Mouse (Mus musculus) layer of hippocampus, adult 8-10 months (tissue): Measurements from ENCODE around the gene Ptx3. TPM values are rescaled to one million over a fixed set of nuclear protein-coding genes. Genes with fewer than 3 reads are reported as not detected.

ENCODE experiments used
- DNase-seq, 2 experiments: peaks; one replicate each; pipeline ENCODE4 v3.0.0; 2022; ENCODE audit warnings: low spot score in 2 of 2
- total RNA-seq, 4 experiments: library from RNA; stranded (reverse); gene quantifications; 2 replicates each; pipeline ENCODE4 v1.2.4; 2022

Ptx3 gene
- 1 to 10 TPM in 2 of 4 experiments, under 1 TPM in 2; 0.43 to 2.6 (median 1.0) TPM for total RNA-seq

DNA sequence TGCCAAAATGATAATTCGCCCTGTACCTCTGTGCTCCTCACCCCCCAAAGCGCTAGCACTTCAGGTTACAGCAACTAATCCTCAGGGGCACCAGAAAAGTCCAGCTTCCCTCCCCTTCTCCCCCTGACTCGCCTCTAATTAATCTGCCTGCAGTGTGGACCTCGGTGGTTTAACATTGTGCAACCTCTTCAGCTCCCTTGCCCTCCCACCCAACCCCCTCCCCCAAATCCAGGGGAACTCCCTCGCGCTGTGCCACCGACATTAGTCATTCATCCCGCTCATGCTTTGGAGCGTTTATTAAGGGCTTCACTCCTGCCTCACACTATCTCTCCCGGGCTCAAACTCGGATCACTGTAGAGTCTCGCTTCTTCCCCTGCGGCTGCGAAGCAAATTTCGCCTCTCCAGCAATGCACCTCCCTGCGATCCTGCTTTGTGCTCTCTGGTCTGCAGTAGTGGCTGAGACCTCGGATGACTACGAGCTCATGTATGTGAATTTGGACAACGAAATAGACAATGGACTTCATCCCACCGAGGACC is at the start of gene Ptx3:
Gene Ptx3, plus strand, starts transcription at position 256 of the 537 bp plus-strand sequence.
- no peak for DNase-seq

DNA sequence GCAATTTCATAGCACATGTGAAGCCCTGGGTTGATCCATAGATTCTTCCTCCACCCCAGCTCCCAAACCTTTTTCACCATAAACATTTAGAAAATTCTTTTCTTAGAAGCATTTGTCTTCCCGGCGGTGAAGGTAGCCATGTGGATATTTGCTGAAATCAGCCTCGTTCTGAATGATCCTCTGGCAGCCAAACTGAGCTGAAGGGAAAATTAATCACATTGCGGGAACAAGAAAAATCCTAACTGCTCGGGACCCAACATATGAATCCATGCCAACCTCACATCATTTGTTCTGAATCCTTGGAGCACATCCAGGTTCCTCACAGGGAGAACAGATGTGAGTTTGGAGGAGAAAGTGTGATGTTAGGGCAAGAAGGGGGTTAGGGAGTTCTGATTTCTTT is 46.8 kb upstream of the Ptx3 start:
- DNase-seq: peak in 1 of 2 experiments; percentile 4

DNA sequence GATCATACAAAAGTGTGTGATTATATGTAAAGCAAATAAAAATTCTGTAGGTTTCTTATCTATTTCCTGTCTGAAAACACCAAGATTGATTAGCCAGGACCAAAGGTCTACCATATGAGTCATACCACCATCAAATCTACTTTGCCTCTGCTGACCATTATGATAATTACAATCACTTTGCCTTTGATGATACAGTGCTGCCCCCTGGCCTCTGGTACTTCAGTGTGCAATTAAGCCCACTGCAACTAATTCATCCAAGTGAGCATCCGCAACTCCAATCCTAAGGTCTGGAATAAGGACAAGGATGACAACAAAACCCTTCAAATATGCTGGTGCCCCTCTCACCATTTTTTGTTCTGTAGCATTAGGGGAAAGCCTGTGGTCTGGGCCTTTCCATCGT is 40.1 kb upstream of the Ptx3 start:
- DNase-seq: no peak

DNA sequence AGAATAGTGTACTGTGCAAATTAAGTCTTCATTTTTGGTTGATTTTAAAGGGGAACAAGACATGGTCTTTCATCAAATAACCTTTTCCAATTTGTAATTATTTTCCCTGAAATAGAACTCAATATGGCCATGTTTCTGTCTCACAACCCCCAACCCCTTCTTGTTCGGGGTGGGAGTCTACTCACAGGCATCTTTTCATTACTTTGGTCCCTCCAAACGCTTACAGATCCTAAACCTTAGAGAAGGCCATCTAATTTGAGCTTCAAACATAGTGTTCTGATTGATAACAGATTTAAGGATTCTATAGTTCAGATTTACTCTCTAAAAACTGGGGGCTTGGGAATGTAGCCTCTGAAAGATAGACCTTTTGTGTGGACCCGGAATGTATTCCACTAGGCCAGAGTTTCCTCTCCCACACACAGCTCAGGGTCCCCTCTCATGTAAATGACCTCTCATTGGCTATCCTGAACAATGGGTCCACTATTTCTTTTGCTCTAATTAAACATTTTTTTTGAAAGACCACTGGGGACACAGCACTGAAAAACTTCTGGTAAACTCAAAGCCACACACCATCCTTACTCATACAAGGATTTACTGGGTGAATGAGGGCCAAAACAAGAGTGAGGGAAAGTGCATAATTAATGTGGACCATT is 25.7 kb upstream of the Ptx3 start:
- no peak for DNase-seq

DNA sequence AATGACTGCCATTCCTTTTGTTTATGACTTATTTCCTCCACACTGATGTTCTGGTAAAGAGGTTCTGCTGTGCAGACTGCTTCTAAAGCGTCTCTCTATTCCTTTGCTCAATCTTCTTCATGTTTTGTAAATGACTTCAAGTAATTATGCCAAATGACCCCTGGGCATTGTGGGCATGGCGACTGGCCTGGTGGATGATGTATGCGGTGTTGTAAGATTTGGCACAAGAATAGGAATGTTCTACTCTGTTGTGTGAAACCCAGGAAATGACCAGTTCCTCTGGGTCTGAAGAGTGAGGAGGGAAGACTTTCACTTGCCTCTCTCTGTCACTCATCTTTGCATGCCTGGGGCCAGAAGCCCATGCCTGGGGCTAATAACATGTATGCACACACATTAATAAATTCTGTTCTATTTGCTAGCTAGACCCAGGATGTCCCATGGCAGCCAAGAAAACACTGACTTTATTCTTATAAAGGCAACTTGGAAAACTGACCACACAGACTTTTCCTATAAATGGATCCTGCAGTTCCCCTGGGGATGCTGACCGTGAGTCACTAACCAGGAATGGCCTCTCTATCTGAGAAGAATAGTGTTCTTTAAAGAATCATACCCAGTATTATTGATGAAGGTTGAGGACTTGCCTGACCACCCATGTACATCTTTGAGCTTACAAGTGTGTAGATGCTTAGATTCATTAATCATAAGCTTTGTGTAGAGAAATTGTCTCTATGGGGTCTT is 10.7 kb upstream of the Ptx3 start:
- no peak for DNase-seq

DNA sequence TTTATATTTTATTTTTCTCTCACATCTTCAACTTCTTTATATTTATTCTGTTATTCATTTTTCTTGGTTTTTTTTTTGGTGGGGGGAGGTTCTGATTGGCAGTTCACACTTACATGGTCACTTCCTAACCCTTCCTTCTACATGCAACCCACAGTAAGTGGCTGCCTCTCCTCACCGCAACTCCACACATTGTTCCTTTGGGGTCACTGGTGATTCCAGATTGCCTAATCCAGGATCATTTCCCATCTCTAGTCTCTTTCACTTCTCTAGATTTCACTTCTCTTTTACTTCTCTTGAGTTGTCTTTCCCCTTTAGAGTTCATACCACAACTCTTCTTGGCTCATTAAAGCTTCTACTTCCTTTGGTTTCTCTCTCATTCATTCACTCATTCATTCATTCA is 6.2 kb upstream of the Ptx3 start:
- DNase-seq: no peak

DNA sequence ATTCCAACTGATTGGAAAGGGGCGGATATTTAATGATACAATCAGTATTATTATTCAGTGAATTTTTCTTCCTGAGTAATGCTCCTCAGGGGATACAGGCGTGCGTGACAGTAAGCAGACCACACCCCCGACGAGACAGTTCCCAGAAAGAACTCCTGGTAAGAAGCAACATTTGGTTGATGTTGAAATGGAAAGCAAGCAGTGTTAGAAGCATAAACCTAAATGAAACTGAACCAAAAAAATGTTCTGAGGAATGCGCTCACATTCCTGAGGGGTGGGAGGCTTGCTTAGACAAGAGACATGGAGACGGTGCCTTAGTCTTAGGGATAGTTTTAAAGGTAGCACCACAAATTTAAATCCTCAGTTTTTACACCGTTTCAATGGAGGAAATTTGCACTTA is 4.0 kb upstream of the Ptx3 start:
- no peak for DNase-seq

DNA sequence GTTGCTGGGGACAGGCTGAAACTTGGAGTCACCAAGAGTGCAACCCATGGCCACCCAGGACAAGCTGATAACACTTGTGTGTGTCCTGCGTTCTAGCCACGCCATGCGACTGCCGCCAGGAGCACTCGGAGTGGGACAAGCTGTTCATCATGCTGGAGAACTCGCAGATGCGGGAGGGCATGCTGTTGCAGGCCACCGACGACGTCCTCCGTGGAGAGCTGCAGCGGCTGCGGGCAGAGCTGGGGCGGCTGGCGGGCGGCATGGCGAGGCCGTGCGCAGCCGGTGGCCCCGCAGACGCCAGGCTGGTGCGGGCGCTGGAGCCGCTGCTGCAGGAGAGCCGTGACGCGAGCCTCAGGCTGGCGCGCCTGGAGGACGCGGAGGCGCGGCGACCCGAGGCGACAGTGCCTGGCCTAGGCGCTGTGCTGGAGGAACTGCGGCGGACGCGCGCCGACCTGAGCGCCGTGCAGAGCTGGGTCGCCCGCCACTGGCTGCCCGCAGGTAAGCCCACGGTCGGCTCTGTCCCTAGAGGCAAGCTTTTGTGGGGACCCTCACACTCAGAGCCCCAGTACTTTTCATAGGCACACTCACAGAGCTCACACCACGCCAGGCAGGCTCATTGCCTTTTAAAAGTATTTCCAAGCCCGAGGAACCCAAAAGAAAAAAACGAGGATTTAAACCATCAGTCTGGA is 988 bp downstream of the Ptx3 start:
- peak in 1 of 2 experiments; percentile 14 for DNase-seq

DNA sequence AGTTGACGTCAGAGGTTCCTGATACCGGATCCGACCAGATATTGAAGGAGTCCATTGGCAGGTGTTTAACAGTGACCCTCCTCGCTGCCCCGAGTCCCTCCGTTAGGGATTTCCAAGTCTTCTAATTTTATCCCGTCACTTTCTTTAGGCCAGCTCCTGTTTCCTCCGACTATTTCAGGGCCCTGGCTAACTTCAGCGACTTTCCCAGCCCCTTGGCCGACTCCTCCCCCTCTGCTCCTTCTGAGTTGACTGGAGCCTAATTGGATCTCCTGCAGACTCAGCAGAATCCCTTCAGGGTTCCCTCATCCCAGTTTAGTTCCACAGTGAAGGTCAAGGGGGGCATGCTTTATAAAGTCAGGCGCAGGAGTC is 1.5 kb downstream of the Ptx3 start:
- DNase-seq: no peak

DNA sequence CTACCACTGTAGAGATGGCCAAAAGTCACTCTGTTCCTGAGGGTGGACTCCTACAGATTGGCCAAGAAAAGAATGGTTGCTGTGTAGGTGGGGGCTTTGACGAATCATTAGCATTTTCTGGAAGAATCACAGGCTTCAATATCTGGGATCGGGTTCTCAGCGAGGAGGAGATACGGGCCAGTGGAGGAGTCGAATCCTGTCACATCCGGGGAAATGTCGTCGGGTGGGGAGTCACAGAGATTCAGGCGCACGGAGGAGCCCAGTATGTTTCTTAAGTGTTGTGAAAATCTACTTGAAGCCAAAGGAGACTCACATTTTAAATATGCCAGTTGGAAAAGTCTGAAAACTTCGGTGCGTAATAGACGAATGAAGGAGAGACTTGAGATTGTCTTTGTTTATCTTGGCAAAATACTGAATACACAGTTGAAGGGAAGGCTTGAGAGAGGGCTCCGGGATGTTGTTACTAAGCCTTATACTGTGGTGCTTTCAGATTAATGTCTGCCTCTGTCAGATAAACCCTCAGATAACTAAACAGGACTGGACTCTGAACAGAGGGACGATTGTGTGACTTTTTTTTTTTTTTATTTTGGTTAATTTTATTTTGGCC is 5.3 kb downstream of the Ptx3 start:
- no peak for DNase-seq

DNA sequence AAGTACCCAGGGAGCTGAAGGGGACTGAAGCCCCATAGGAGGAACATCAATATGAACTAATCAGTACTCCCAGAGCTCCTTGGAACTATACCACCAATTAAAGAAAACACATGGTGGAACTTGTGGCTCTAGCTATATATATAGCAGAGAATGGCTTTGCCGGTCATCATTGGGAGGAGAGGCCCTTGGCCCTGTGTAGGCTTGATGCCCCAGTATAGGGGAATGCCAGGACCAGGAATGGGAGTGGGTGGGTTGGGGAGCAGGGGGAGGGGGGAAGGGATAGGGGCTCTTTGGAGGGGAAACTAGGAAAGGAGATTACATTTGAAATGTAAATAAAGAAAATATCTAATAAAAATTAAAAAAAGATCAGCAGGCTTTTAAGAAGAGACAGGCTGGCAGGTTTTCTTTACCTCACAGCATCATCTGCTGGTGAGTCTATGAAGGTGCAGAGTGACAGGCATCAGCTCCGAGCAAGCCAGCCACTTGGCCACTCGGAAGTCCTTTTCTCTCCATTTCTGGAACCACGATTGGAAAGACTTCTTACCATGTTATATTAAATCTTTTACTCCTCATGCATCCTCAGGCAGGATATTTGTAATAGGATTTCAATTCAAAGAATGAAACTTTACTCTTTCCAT is 16.6 kb downstream of the Ptx3 start:
- peak in 1 of 2 experiments; percentile 8 for DNase-seq

DNA sequence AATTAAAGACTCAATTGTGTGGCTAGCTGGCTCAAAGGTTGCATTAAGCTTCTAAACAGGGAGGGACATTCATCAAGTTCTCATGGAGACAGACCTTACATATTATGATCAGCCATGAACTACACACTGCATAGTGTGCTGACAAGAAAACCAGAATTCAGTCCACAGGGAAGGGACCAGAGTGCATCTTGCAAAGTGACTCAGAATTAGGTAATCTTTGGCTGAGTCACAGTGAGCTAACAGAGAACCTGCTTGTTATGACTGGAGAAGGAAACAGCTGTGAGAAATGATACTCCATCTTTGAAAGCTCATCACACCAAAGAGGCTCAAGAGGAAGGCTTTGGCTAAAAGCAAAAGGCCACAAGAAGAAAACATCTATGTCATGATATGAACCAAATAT is 20.8 kb downstream of the Ptx3 start:
- no peak for DNase-seq

DNA sequence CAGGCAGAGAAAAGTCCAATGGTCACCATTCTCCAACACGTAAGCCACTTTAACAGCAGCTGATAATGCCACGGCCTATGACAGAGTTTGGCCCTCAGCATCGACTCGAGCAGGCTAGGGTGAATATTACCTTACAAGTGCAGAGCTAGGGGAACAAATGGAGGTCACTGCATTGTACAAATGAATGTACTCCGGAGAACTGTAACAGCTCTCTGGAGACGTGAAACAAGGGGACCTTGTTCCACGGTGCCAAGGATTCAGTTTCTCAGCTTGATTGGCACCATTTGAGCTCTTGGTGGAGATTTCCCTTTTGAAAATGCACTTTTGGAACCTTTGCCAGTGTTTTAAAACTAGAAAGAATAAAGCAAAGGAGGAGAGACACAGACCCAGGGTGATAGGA is 32.1 kb downstream of the Ptx3 start:
- DNase-seq: no peak

DNA sequence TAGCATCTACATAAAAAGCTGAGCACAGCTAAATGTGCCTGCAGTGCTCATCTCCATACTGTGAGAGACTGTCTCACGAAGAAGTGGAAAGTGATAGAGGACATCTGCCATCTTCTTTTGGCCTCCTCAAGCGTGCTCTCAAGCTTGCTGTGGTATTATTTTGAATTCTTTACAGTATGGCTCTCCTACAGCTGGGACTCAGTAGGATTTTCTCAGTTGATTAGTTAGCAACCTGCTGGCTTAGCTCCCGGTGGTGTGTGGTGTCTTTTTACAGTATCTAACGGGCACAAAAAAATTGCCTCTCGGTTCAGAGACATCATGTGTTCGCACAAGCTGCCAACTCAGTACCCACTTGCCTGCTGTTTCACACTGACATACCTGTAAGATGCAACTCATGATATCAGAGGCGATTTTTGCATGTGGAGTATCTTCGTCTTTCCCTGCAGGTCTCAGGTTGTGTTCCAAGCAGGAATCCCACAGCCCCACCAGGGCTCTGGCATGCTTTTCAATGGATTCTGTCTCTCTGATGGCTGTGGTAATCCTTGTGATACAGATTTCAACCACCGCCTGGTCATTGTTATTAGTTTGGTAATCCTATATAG is 34.9 kb downstream of the Ptx3 start:
- DNase-seq: peak in 1 of 2 experiments; percentile 6

DNA sequence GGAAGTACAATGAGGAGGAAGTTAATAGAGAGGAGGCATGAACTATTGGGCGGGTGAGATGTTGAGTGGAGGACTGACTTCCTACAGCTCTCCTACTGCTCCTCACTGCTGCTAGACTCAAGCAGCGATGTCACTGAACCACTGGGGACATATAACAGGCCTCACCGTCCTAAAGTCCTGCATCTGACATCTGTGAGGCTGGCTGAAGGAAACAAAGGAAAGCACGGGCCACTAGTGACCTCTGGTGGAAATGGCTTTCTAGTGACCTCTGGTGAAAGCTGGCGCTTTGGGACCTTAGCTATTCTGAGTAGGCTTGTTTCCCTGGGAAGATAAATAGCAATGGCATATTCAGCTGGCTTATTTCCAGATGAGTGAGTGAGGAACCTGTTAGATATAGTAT is 42.6 kb downstream of the Ptx3 start:
- no peak for DNase-seq

DNA sequence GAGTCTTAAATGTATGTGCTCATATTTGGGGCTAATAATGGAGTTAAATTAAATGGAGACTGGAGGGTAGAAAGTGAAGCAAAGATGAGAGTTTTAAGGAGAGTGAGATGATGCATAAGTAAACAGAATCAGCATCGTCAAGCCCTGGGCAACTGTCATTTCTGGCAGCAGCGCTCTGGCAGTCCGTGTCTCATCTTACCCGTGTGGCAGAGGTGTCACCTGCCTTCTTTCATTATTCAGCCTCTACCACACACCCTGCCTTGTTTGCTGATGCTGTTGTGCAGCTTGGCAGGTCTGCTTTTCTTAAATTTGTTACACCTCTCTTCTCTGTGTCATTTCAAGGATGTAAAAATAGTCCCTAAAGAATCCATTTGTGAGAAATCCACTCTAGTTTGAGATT is 43.6 kb downstream of the Ptx3 start:
- no peak for DNase-seq

Other genes starting within 250 kb of the Ptx3 start
- gene Veph1, start 76.9 kb downstream of the Ptx3 start, total RNA-seq: under 1 TPM in 2 of 4 experiments, not detected in 2; 0.16 to 0.24 TPM